Mouse (Mus musculus): ENCODE data around the gene Retreg2. TPM values are rescaled to one million over a fixed set of nuclear protein-coding genes. Genes with fewer than 3 reads are reported as not detected.

Gene Retreg2
- 107 TPM for polyA plus RNA-seq (2021)

DNA sequence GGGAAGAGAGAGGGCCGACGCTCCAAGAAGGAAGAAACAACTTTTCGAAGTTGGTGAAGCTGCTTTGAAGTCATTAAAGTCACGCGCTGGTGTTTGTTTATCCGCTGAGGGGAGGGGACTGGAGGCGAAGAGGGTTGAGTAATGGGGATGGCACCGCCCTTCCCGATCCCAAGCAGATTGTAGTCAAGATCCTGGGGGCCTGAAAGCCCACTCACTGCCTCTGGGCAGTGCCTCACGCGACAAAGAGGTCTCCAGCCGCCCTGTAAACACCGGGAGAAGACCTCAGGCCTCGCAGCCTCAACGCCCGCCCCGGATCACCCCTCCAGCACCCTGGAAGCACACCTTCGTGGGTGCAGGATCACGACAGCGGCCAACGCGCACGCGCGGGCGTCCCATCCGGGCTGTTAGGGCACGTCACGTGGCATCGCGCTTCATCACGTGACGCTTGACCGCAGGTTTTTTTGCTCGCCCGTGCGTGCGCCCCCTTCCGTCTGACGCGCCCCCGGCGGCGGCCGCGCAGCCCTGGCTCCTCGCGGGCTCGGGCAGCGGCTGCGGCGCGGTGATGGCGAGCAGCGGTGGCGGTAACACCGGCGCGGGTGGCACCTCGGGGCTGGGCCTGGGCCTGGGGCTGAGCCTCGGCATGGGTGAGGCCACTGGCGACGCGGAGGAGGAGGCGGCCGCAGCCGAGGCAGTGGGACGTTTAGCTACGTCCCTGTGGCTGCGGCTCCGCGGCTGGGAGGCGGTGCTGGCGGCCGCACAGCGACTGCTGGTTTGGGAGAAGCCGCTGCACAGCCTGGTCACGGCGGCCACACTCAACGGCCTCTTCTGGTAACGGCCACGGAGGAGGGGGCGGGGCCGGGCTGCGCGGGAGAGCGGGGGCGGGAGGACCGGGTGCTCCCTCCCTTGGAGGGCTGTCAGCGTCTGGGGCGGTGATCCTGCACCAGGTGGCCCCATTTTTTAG is at the start of gene Retreg2, which contains the start of gene Cnppd1:
Gene Retreg2, plus strand, starts transcription at position 478 of the 961 bp plus-strand sequence.
Gene Cnppd1, minus strand, starts transcription at position 411 of the 961 bp plus-strand sequence.
- no peak for TF ChIP-seq CTCF (IDR thresholded peaks at IDR 0.05)
- ATAC-seq (peak; percentile 68), DNase-seq (ENCODE audit: low read depth, low spot score) (peak; percentile 59)
- in situ Hi-C loops (cut with MboI; ENCODE audit: low pct_unique_long_range_greater_than_20kb): no loop called here
- CTCF ChIA-PET: interaction anchor here (1.2 to 1.6 kb wide), 2 partner anchors 17 to 33 kb away, joined by 4 to 5 read pairs; no protein-coding TSS in a partner anchor
- POLR2A ChIA-PET: interaction anchor here (1.1 to 1.3 kb wide), 2 partner anchors 17 to 66 kb away, joined by 3 read pairs; no protein-coding TSS in a partner anchor
- no peaks in the 10 kb centered on the region for H3K27me3 ChIP-seq

DNA sequence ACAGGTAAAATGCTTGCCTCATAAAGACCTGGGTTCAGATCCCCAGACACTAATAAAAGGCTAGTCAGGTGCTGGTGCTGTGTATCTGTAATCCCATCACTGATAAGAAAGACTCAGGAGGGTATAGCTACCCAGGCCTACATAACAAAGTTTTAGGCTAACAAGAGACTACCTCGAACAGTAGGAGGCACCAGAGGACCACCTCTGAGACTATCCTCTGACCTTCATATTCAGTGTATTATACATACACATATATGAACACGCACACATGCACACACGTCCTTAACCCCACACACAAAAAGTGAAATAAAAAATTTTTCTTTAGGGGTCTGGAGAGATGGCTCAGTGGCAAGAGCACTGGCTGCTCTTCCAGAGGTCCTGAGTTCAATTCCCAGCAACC is 20.4 kb upstream of the Retreg2 start:
- no peak for DNase-seq (ENCODE audit: low read depth, low spot score)
- TF ChIP-seq CTCF (IDR thresholded peaks at IDR 0.05): no peak
- ChIA-PET POLR2A (no interaction called here), CTCF (no interaction called here)
- in situ Hi-C loops (cut with MboI; ENCODE audit: low pct_unique_long_range_greater_than_20kb): no loop called here
- H3K27me3 ChIP-seq: no peaks in the 10 kb centered on the region
- ATAC-seq: no peak

DNA sequence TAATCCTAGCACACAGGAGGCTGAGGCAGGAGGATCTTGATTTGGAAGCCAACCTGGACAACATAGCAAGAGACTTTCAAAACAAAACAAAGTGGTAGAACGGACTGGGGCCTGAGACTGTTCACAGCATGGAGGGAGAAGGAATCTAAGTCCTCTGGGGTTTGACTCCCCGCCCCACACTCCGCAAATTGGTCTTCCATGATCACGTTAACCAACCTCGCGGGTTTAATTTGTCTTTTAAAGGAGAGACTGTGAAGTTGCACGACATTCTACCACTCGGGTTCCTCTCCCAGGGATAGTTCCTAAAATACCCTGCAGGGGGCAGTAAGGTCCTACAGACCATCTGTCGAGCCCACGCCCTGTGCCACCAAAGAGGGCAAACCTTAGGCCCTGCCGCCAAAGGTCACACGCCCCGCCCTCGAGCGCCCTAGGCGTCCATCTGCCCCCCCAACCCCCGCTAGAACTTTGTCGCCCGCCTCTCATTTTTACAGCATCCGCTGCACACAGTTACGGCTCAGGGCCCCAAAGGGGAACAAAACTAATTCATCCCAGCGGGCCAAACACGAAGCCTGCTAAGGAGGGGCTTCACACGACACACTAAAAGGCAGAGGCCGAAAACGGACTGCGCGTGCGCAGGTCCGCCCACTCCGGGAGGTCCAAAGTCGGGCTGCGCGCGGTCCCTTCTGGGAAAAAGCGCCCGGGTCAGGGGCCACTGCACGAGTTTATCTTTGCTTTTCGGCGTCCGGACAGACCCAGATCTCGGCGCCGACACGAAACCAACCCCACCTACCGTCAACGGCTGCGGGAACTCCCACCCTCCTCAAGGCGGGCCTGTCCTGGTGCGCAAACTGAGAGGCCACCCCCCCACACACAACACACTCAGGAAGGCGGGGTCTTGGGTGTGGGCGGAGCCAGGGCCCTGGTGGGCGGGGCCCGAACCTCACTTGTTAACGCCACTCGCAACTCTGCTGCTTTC is 17.9 kb upstream of the Retreg2 start, which contains the start of gene Nhej1:
Gene Nhej1, minus strand, starts transcription at position 855 of the 976 bp plus-strand sequence.
- peak; percentile 82 for ATAC-seq

DNA sequence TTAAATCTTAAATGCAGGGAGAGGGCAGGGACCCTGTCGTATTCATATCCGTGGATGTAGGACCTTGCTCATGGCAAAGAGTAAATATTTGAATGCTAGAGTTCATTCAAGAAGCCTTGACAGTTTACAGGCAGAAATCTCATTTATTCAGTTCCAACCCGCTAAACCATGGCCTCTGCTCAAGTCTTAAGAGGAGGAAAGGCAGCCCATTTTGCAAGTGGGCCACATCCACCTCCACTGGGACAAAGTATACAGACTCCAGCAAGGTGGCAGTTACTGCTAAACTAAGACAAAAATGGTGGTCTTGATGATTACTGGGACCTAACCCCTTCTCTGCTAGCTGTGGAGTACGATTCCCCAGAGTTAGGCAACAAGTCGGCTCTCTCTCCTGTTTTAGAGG is 17.2 kb upstream of the Retreg2 start:
- in situ Hi-C loops (cut with MboI; ENCODE audit: low pct_unique_long_range_greater_than_20kb): no loop called here
- H3K27me3 ChIP-seq: no peaks in the 10 kb centered on the region
- no peak for TF ChIP-seq CTCF (IDR thresholded peaks at IDR 0.05)
- CTCF ChIA-PET: interaction anchor here (0.9 kb wide), 1 partner anchor 128 kb away, joined by 4 read pairs; no protein-coding TSS in a partner anchor
- ATAC-seq (peak; percentile 21), DNase-seq (ENCODE audit: low read depth, low spot score) (no peak)
- POLR2A ChIA-PET: no interaction called here

More for the DNA sequence above, 17.9 kb upstream of the Retreg2 start, which contains the start of gene Nhej1:
- POLR2A ChIA-PET: no interaction called here
- no peaks in the 10 kb centered on the region for H3K27me3 ChIP-seq
- CTCF ChIA-PET: interaction anchor here (0.9 to 2.0 kb wide), 3 partner anchors 127 to 130 kb away, joined by 3 to 6 read pairs (median 4); no protein-coding TSS in a partner anchor
- in situ Hi-C loops (cut with MboI; ENCODE audit: low pct_unique_long_range_greater_than_20kb): no loop called here
- DNase-seq (ENCODE audit: low read depth, low spot score): peak; percentile 71
- peak; percentile 90 for TF ChIP-seq CTCF (IDR thresholded peaks at IDR 0.05)

DNA sequence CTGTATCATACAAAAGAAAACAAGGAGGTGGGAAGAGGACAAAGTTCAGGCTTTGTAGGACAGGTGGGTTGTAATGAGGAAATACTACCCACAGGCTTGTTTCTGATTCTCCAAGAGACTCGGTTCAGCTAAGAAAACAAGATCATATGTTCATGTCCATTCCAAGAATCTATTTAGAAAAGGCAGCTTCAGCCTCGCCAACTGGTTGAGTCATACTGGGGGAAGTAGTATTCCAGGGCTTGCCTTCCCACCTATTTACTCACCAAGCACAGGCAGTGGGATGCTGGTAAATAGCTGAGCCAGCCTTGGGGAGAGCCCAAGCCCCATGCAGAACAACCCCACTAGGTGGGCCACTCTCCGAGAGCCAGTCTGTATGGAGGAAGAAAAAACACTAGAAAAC is 13.9 kb upstream of the Retreg2 start:
- no peak for TF ChIP-seq CTCF (IDR thresholded peaks at IDR 0.05)
- in situ Hi-C loops (cut with MboI; ENCODE audit: low pct_unique_long_range_greater_than_20kb): no loop called here
- POLR2A ChIA-PET: interaction anchor here (1.2 kb wide), 1 partner anchor 12 kb away, joined by 4 read pairs; no protein-coding TSS in a partner anchor
- no peaks in the 10 kb centered on the region for H3K27me3 ChIP-seq
- no peak for DNase-seq (ENCODE audit: low read depth, low spot score)
- CTCF ChIA-PET: interaction anchor here (0.8 to 2.2 kb wide), 4 partner anchors 9 to 125 kb away, joined by 3 to 6 read pairs (median 4); no protein-coding TSS in a partner anchor
- ATAC-seq: no peak

DNA sequence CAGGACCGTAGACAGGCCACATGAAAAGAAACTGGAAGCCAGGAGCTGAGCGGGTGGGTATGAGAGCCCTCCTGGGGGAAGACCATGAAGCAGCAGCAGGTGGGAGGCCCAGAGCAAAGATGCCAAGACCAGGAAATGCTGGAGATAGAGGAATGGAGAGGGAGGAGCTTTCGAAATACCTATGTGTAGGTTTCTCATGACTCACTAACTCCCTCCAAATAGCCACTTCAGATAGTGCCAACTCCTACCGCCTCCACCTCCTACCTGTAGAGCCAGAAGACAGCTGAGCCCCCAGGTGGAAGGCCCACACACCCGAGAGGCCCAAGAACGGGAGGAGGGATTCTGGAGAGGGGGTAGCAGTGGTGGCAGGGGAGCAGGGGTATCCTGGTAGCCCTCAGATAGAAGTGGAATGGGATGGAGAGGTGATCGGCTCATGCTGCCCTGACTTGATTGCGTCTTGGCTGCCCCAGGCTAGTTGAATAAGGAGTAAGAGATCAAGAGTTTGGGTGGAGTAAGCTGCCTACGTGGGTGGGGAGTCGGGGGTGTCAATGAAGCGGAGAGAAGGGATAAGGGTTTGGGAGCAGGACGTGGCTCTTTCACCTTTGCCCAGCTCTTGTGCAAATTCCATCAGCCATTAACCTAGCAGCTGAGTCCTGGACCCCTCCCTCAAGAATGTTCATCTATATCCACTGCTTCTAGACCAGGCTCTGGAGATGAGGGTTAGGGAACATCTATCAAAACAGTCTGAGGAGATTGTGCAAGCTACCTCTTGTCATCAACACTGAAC is 9.0 kb upstream of the Retreg2 start, which contains the start of gene Slc23a3:
Gene Slc23a3, minus strand, starts transcription at position 470 of the 787 bp plus-strand sequence.
- in situ Hi-C loops (cut with MboI; ENCODE audit: low pct_unique_long_range_greater_than_20kb): no loop called here
- ChIA-PET CTCF (interaction anchor here (0.8 kb wide), 1 partner anchor 10 kb away, joined by 3 read pairs; no protein-coding TSS in a partner anchor), POLR2A (interaction anchor here (1.5 kb wide), 1 partner anchor 121 kb away, joined by 5 read pairs; no protein-coding TSS in a partner anchor)
- H3K27me3 ChIP-seq: no peaks in the 10 kb centered on the region
- TF ChIP-seq CTCF (IDR thresholded peaks at IDR 0.05): no peak
- ATAC-seq: no peak
- no peak for DNase-seq (ENCODE audit: low read depth, low spot score)

DNA sequence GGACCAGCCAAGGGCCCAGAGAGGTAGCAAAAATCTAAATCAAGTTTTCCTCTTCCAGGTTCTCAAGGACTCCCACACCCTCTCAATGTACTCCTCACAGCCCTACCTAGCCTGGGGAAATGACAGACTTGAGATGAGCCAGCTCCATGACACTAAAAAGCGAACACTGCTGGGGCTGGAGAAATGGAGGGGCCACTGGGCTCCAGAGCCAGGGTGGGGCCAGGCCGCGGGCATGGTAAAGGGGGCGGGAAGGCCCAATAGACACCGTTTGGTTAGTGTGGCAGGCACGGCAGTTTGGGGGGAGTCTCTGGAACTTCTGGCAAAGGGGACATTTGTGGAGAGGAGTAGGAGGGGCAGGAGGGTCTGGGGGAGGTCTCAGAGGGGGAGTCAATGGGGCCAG is 6.3 kb upstream of the Retreg2 start:
- TF ChIP-seq CTCF (IDR thresholded peaks at IDR 0.05): no peak
- ATAC-seq: no peak
- in situ Hi-C loops (cut with MboI; ENCODE audit: low pct_unique_long_range_greater_than_20kb): no loop called here
- ChIA-PET CTCF (no interaction called here), POLR2A (no interaction called here)
- DNase-seq (ENCODE audit: low read depth, low spot score): no peak
- no peaks in the 10 kb centered on the region for H3K27me3 ChIP-seq

DNA sequence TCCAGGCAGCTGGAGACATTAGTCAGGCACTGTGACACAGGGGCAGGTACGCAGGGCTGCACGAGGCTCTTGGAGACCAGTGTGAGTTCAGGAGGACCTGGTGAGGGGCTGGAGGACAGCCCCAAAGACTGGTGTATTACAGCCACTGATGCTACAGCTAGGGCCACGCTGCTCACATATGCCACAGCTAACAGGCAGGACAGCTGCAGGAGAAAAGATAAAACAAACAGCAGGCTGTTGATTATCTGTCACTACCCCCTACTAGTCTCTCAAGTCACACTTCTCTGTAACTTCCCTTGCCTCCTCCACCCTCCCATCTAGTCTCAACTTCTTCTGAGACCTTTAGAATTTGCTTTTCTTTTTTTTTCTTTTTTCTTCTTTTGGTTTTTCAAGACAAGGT is 5.8 kb upstream of the Retreg2 start:
- H3K27me3 ChIP-seq: no peaks in the 10 kb centered on the region
- no peak for TF ChIP-seq CTCF (IDR thresholded peaks at IDR 0.05)
- POLR2A ChIA-PET: no interaction called here
- CTCF ChIA-PET: no interaction called here
- DNase-seq (ENCODE audit: low read depth, low spot score): no peak
- ATAC-seq: no peak
- in situ Hi-C loops (cut with MboI; ENCODE audit: low pct_unique_long_range_greater_than_20kb): no loop called here

DNA sequence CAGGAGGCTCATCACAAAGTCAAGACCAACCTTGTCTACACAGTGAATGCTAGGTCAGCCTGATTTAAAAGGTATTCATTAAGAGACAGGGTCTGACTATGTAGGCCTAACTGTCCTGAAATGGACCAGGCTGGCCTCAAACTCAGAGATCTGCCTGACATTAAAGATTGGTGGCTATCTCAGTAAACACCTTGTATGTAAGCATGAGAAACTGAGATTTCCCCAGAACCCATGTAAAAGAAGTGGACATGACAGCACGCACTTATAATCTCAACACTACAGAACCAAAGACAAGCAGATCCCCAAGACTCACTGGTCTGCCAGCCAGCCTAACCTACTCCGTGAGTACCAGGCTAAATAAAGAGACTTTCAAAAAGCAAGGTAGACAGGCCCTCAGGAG is 4.1 kb upstream of the Retreg2 start:
- DNase-seq (ENCODE audit: low read depth, low spot score): no peak
- in situ Hi-C loops (cut with MboI; ENCODE audit: low pct_unique_long_range_greater_than_20kb): no loop called here
- ChIA-PET POLR2A (interaction anchor here (0.7 kb wide), 1 partner anchor 114 kb away, joined by 3 read pairs; no protein-coding TSS in a partner anchor), CTCF (interaction anchor here (1.7 kb wide), 1 partner anchor 10 kb away, joined by 5 read pairs; no protein-coding TSS in a partner anchor)
- TF ChIP-seq CTCF (IDR thresholded peaks at IDR 0.05): no peak
- ATAC-seq: no peak
- H3K27me3 ChIP-seq: no peaks in the 10 kb centered on the region
